Mouse (Mus musculus) heart, embryonic 16.5 days (tissue): ENCODE results near the gene Ccdc151. TPM values are rescaled to one million over a fixed set of nuclear protein-coding genes. Genes with fewer than 3 reads are reported as not detected.

Experiments
- ATAC-seq: fragments of 200-750 bp; cut with Nextera tagmentation; replicated peaks from 2 replicates; pipeline ENCODE4 v1.8.0; 2017; ENCODE audit warnings: moderate number of reproducible peaks; ENCODE audit not compliant: insufficient read depth, low FRiP score; ENCODE audit errors: extremely low read depth
- H3K27ac ChIP-seq: fragments of 300-500 bp; sonication (generic); 2 replicates; pipeline ENCODE4 v1.5.1; 2014; ENCODE audit warnings: mild to moderate bottlenecking, low read length, control low read depth, moderate library complexity
- H3K27me3 ChIP-seq: fragments of 300-500 bp; sonication (generic); 2 replicates; pipeline ENCODE4 v1.6.1; 2014; ENCODE audit warnings: low read length, mixed read lengths; ENCODE audit not compliant: control insufficient read depth, insufficient read depth
- H3K36me3 ChIP-seq: fragments of 300-500 bp; sonication (generic); 2 replicates; pipeline ENCODE4 v1.6.1; 2014; ENCODE audit not compliant: control insufficient read depth, insufficient read depth
- H3K4me1 ChIP-seq: fragments of 300-500 bp; sonication (generic); 2 replicates; pipeline ENCODE4 v1.6.1; 2014; ENCODE audit warnings: low read length, mixed read lengths; ENCODE audit not compliant: control insufficient read depth, insufficient read depth
- H3K4me2 ChIP-seq: fragments of 300-500 bp; sonication (generic); 2 replicates; pipeline ENCODE4 v1.6.1; 2014; ENCODE audit warnings: low read depth, mild to moderate bottlenecking, control low read depth, low read length
- H3K4me3 ChIP-seq: fragments of 300-500 bp; sonication (generic); 2 replicates; pipeline ENCODE4 v1.5.1; 2014; ENCODE audit warnings: mild to moderate bottlenecking, control low read depth, low read length
- H3K9ac ChIP-seq: fragments of 300-500 bp; sonication (generic); 2 replicates; pipeline ENCODE4 v1.6.1; 2014; ENCODE audit warnings: low read length, control low read depth
- H3K9me3 ChIP-seq: fragments of 300-500 bp; sonication (generic); replicated peaks from 2 replicates; pipeline ENCODE4 v1.6.1; 2016; ENCODE audit warnings: low read length; ENCODE audit not compliant: control insufficient read depth
- WGBS: fragments of 180-500 bp; shearing (Covaris S2); extraction: QIAGEN DNeasy Blood & Tissue Kit; methylation state at CpG from one replicate; pipeline ENCODE4 v1.1.7; 2014; 5-methylcytosine and 5-hydroxymethylcytosine counted together
- polyA plus RNA-seq: library from polyadenylated mRNA; unstranded; fragments of >200 nt; fragmentation: Nextera tagmentation; extraction: Ambion mirVana; gene quantifications from 2 replicates; pipeline ENCODE4 v1.2.1, GENCODE M21; 2015

Ccdc151 gene
- polyA plus RNA-seq, 1 experiment from 2014 or later: 0.45 TPM

DNA sequence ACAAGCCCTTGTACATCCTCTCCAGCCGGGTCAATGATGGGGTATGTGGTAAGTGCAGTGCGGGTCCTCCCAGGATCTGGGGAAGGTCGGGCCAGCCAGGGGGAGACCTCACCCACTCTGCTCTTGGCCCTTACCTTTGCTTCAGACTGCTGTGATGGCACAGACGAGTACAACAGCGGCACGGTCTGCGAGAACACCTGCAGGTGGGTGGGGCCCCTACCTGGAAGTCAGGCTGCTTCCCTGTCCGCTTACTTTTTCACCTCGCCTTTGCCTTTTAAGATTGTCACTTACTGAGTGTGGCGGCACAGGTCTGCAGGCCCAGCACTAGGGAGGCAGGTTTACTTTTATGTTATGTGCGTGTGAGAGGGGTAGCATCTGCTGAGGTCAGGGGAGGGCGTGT is 2.1 kb upstream of the Ccdc151 start:
- H3K4me1 ChIP-seq: peaks cover 12% of the 10 kb centered on the region
- ATAC-seq: no peak
- no peak overlapping the region for H3K27ac ChIP-seq
- no peak overlapping the region for H3K4me2 ChIP-seq
- no peak overlapping the region for H3K9ac ChIP-seq
- peaks cover 25% of the 10 kb centered on the region for H3K36me3 ChIP-seq
- no peaks in the 10 kb centered on the region for H3K9me3 ChIP-seq
- no peaks in the 10 kb centered on the region for H3K27me3 ChIP-seq
- 88% methylated on average over 12 of the region's 12 CpGs for WGBS
- H3K4me3 ChIP-seq: no peak overlapping the region

- Histone ChIP-seq H3K9ac (peak overlapping the region; percentile 73), H3K4me3 (peak overlapping the region; percentile 68), H3K9me3 (no peaks in the 10 kb centered on the region), H3K4me2 (peak overlapping the region; percentile 91), H3K36me3 (peaks cover 16% of the 10 kb centered on the region), H3K4me1 (peaks cover 12% of the 10 kb centered on the region), H3K27me3 (no peaks in the 10 kb centered on the region), H3K27ac (peak overlapping the region; percentile 44)
- WGBS: under 1% methylated on average over 18 of the region's 18 CpGs
- peak; percentile 7; the same call in 1 of the 2 replicates for ATAC-seq
Measured at GRCm38 (mm10) chr9:22003163-22003554, 725 bp upstream of the Ccdc151 start.

GRCm38 (mm10) chr9:22001633-22002032 is 801 bp downstream of the Ccdc151 start:
- no peak overlapping the region for H3K4me2 ChIP-seq

GRCm38 (mm10) chr9:22000296-22000695 is 2.1 kb downstream of the Ccdc151 start:
- Histone ChIP-seq H3K9ac (no peak overlapping the region), H3K9me3 (peaks cover 3% of the 10 kb centered on the region; the same call in 1 of the 2 replicates), H3K36me3 (peaks cover 3% of the 10 kb centered on the region; the same call in 1 of the 2 replicates), H3K27me3 (peaks cover 4% of the 10 kb centered on the region), H3K27ac (no peak overlapping the region), H3K4me2 (no peak overlapping the region), H3K4me1 (peaks cover 12% of the 10 kb centered on the region), H3K4me3 (no peak overlapping the region)
- 88% methylated on average over 6 of the region's 6 CpGs for WGBS
- ATAC-seq: no peak

More at GRCm38 (mm10) chr9:22001633-22002032, 801 bp downstream of the Ccdc151 start:
- Histone ChIP-seq H3K27me3 (peaks cover 4% of the 10 kb centered on the region), H3K4me3 (no peak overlapping the region), H3K9ac (no peak overlapping the region), H3K36me3 (peaks cover 10% of the 10 kb centered on the region), H3K27ac (no peak overlapping the region), H3K9me3 (no peaks in the 10 kb centered on the region), H3K4me1 (peaks cover 12% of the 10 kb centered on the region)
- ATAC-seq: no peak
- WGBS: 85% methylated on average over 4 of the region's 4 CpGs

DNA sequence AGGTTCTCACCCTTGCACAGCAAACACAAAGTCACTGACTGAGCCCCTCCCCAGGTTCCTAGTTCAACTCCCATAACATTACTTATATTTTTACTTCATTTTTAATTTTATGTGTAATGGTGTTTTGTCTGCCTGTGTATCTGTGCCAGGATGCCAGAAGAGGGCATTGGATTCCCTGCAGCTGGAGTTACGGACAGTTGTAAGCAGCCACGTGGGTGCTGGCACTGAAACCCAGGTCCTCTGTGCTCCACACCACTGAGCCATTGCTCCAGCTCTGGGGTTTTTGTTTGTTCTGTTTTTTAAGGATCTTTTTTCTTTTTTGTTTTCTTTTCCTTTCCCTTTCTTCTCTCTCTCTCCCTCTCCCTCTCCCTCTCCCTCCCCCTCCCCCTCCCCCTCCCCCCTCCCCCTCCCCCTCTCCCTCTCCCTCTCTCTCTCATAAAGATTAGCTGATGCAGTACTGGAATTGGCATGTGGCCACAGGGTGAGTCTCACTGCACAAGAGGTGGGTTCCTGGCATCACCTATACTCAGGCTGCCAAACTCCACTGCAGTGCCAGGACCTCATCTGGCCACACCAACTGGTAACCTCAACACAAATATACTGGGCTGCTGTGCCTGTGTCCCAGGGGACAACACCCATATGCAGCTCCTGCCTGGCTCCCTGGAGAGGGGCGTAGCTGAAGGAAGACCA is 6.1 kb downstream of the Ccdc151 start:
- ATAC-seq: no peak
- H3K27me3 ChIP-seq: peaks cover 25% of the 10 kb centered on the region
- no peak overlapping the region for H3K4me3 ChIP-seq
- no peak overlapping the region for H3K27ac ChIP-seq
- no peaks in the 10 kb centered on the region for H3K4me1 ChIP-seq
- peaks cover 3% of the 10 kb centered on the region; the same call in 1 of the 2 replicates for H3K9me3 ChIP-seq
- H3K36me3 ChIP-seq: no peaks in the 10 kb centered on the region
- H3K4me2 ChIP-seq: no peak overlapping the region
- no peak overlapping the region for H3K9ac ChIP-seq
- WGBS: 75% methylated on average over 3 of the region's 3 CpGs

- ATAC-seq: no peak
- H3K4me1 ChIP-seq: peaks cover 13% of the 10 kb centered on the region
- H3K4me3 ChIP-seq: no peak overlapping the region
- H3K27me3 ChIP-seq: peaks cover 59% of the 10 kb centered on the region
- 63% methylated on average over 4 of the region's 4 CpGs for WGBS
- no peak overlapping the region for H3K27ac ChIP-seq
- H3K9me3 ChIP-seq: peaks cover 3% of the 10 kb centered on the region; the same call in 1 of the 2 replicates
- no peak overlapping the region for H3K9ac ChIP-seq
- no peak overlapping the region for H3K4me2 ChIP-seq
- H3K36me3 ChIP-seq: no peaks in the 10 kb centered on the region
Measured at GRCm38 (mm10) chr9:21992227-21992626, 10.2 kb downstream of the Ccdc151 start.

- H3K9me3 ChIP-seq: no peaks in the 10 kb centered on the region
- peaks cover 13% of the 10 kb centered on the region for H3K4me1 ChIP-seq
- H3K27me3 ChIP-seq: peaks cover 73% of the 10 kb centered on the region
- H3K4me2 ChIP-seq: peak within 1 kb of the TSS; percentile 75
- H3K27ac ChIP-seq: no peak within 1 kb of the TSS
- peak within 1 kb of the TSS; percentile 64 for H3K9ac ChIP-seq
- WGBS: 2% methylated on average over 42 of the region's 42 CpGs
- ATAC-seq: peak; percentile 67
- H3K4me3 ChIP-seq: peak within 1 kb of the TSS; percentile 56
- no peaks in the 10 kb centered on the region for H3K36me3 ChIP-seq
Measured at GRCm38 (mm10) chr9:21989230-21990110, 13.0 kb downstream of the Ccdc151 start, which contains the start of gene Rgl3. TSS of gene Rgl3 (minus strand) at chr9:21989446.

DNA sequence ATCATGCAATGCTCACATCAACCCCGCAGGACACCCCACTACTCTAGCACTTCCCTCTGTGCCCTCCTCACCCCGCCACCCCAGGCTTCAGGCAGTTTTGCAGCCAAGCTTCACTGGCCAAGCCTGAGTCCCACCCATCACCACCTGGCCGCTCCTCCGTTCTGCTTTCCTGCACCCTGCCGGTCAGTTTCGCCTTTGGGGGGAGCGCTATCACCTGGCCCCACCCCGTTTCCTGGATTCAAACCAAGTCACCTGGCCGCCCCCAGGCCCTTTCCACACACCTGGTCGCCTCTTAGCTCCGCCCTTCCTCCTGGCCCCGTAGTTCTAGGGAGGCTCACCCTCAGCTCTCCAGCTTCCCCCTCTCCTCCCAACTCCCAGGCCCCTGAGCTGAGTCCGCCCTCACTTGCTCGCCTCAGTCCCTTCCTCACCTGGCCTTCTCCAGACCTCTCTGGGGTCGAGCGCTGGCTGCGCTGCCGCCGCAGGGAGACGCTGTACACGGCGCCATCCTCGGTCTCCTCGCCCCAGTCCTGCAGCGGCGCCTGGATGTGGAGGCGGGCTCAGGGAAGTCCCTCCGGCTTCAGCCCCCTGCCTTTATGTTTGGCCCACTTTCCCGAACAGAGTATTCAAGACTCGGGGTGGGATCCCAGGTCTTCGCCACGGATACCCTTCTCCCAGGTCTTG is 13.9 kb downstream of the Ccdc151 start:
- WGBS: 2% methylated on average over 32 of the region's 32 CpGs
- peaks cover 73% of the 10 kb centered on the region for H3K27me3 ChIP-seq
- peak overlapping the region; percentile 75 for H3K4me2 ChIP-seq
- H3K9ac ChIP-seq: peak overlapping the region; percentile 64
- no peaks in the 10 kb centered on the region for H3K36me3 ChIP-seq
- peak overlapping the region; percentile 56 for H3K4me3 ChIP-seq
- H3K27ac ChIP-seq: no peak overlapping the region
- peaks cover 13% of the 10 kb centered on the region for H3K4me1 ChIP-seq
- no peaks in the 10 kb centered on the region for H3K9me3 ChIP-seq
- no peak for ATAC-seq
